Mouse (Mus musculus) neural tube, embryonic 13.5 days (tissue): ENCODE measurements around the gene Stfa1. TPM values are rescaled to one million over a fixed set of nuclear protein-coding genes. Genes with fewer than 3 reads are reported as not detected.
"Not testable (repeated sequence)": the region's sequence is repeated elsewhere in the genome, so short reads cannot be mapped to it uniquely, and the experiment has no call there.

Source experiments
- ATAC-seq: fragments of 200-750 bp; cut with Nextera tagmentation; 2 replicates; pipeline ENCODE4 v1.8.0; 2017; ENCODE audit warnings: low read depth, mild to moderate bottlenecking, moderate TSS enrichment, moderate library complexity
- H3K27ac ChIP-seq: fragments of 300-500 bp; sonication (generic); replicated peaks from 2 replicates; pipeline ENCODE4 v1.5.1; 2015; ENCODE audit warnings: moderate library complexity, mild to moderate bottlenecking, inconsistent platforms
- H3K27me3 ChIP-seq: fragments of 300-500 bp; sonication (generic); 2 replicates; pipeline ENCODE4 v1.6.1; 2015; ENCODE audit warnings: mild to moderate bottlenecking, inconsistent platforms
- H3K36me3 ChIP-seq: fragments of 300-500 bp; sonication (generic); 2 replicates; pipeline ENCODE4 v1.6.1; 2015; ENCODE audit warnings: mild to moderate bottlenecking, inconsistent platforms
- H3K4me1 ChIP-seq: fragments of 300-500 bp; sonication (generic); replicated peaks from 2 replicates; pipeline ENCODE4 v1.6.1; 2015; ENCODE audit warnings: inconsistent platforms
- H3K4me2 ChIP-seq: fragments of 300-500 bp; sonication (generic); 2 replicates; pipeline ENCODE4 v1.6.1; 2015; ENCODE audit warnings: inconsistent platforms, mild to moderate bottlenecking, moderate library complexity
- H3K4me3 ChIP-seq: fragments of 300-500 bp; sonication (generic); 2 replicates; pipeline ENCODE4 v1.5.1; 2015; ENCODE audit warnings: mild to moderate bottlenecking, inconsistent platforms
- H3K9ac ChIP-seq: fragments of 300-500 bp; sonication (generic); 2 replicates; pipeline ENCODE4 v1.6.1; 2015; ENCODE audit warnings: moderate library complexity, mild to moderate bottlenecking, inconsistent platforms
- H3K9me3 ChIP-seq: fragments of 300-500 bp; sonication (generic); 2 replicates; pipeline ENCODE4 v1.6.1; 2016; ENCODE audit warnings: inconsistent platforms
- WGBS: fragments of 180-500 bp; shearing (Covaris S2); methylation state at CpG from one replicate; pipeline ENCODE4 v1.1.7; 2015; 5-methylcytosine and 5-hydroxymethylcytosine counted together
- polyA plus RNA-seq: library from polyadenylated mRNA; unstranded; fragments of >200 nt; fragmentation: Nextera tagmentation; extraction: Ambion mirVana; gene quantifications from 2 replicates; pipeline ENCODE4 v1.2.1, GENCODE M21; 2015

Gene Stfa1
- 3.4 and 3.8 TPM in 2 replicates for polyA plus RNA-seq

- 91% methylated on average over 4 of the region's 4 CpGs for WGBS
- H3K4me3 ChIP-seq, ATAC-seq: not testable (repeated sequence)
Measured at GRCm38 (mm10) chr16:36276796-36277195, at the start of gene Stfa1. Gene Stfa1 (plus strand): TSS chr16:36276951.

GRCm38 (mm10) chr16:36260585-36260984 lies 16.2 kb upstream of the Stfa1 start:
- not testable (repeated sequence) for H3K27ac ChIP-seq, H3K4me1 ChIP-seq, H3K9ac ChIP-seq, H3K4me3 ChIP-seq, H3K36me3 ChIP-seq, H3K9me3 ChIP-seq, H3K27me3 ChIP-seq, H3K4me2 ChIP-seq, ATAC-seq

More at GRCm38 (mm10) chr16:36276796-36277195, at the start of gene Stfa1:
- H3K27ac ChIP-seq, H3K4me1 ChIP-seq, H3K9ac ChIP-seq, H3K27me3 ChIP-seq, H3K9me3 ChIP-seq, H3K36me3 ChIP-seq, H3K4me2 ChIP-seq: not testable (repeated sequence)

- no peaks in the 10 kb centered on the region for H3K27me3 ChIP-seq
- no peak overlapping the region for H3K9ac ChIP-seq
- no peak overlapping the region for H3K27ac ChIP-seq
- H3K36me3 ChIP-seq: no peaks in the 10 kb centered on the region
- no peaks in the 10 kb centered on the region for H3K4me1 ChIP-seq
- no peaks in the 10 kb centered on the region for H3K9me3 ChIP-seq
- no peak for ATAC-seq
- 87% methylated on average over 4 of the region's 4 CpGs for WGBS
- H3K4me3 ChIP-seq: no peak overlapping the region
- no peak overlapping the region for H3K4me2 ChIP-seq
Measured at GRCm38 (mm10) chr16:36289140-36289539, 12.4 kb downstream of the Stfa1 start.

- Histone ChIP-seq H3K36me3 (no peaks in the 10 kb centered on the region), H3K27ac (no peak overlapping the region), H3K4me3 (no peak overlapping the region), H3K27me3 (no peaks in the 10 kb centered on the region), H3K9me3 (no peaks in the 10 kb centered on the region), H3K9ac (no peak overlapping the region), H3K4me1 (no peaks in the 10 kb centered on the region), H3K4me2 (no peak overlapping the region)
- 87% methylated on average over 4 of the region's 4 CpGs for WGBS
- ATAC-seq: no peak
Measured at GRCm38 (mm10) chr16:36307631-36308030, 30.9 kb downstream of the Stfa1 start.

GRCm38 (mm10) chr16:36316111-36316510 lies 39.4 kb downstream of the Stfa1 start:
- H3K27me3 ChIP-seq, H3K4me3 ChIP-seq, H3K36me3 ChIP-seq, H3K9ac ChIP-seq, ATAC-seq, H3K27ac ChIP-seq, H3K9me3 ChIP-seq, H3K4me1 ChIP-seq, H3K4me2 ChIP-seq: not testable (repeated sequence)
- WGBS: 72% methylated on average over 6 of the region's 6 CpGs

DNA sequence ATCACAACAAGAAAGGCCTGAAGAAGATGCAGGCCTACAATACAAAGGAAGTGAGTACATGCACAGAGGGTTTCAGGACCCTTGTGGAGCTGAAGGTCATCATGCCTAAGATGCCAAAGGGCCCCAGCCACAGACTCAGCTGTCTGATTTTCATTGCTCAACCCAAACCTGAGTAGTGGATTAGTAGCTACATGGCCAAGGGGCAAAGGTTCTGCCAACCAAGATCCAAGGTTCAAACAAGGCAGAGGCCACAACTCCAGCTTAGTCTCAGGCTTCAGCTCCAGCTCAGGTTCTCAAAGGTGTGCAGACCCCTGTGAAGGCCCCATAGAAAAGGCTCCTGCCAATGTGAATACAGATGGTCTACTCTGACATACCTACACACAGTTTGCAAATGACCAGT lies 42.5 kb downstream of the Stfa1 start:
- Histone ChIP-seq H3K9me3 (no peaks in the 10 kb centered on the region), H3K9ac (no peak overlapping the region), H3K36me3 (no peaks in the 10 kb centered on the region), H3K27ac (no peak overlapping the region), H3K4me2 (no peak overlapping the region), H3K27me3 (no peaks in the 10 kb centered on the region), H3K4me1 (no peaks in the 10 kb centered on the region), H3K4me3 (no peak overlapping the region)
- ATAC-seq: no peak

DNA sequence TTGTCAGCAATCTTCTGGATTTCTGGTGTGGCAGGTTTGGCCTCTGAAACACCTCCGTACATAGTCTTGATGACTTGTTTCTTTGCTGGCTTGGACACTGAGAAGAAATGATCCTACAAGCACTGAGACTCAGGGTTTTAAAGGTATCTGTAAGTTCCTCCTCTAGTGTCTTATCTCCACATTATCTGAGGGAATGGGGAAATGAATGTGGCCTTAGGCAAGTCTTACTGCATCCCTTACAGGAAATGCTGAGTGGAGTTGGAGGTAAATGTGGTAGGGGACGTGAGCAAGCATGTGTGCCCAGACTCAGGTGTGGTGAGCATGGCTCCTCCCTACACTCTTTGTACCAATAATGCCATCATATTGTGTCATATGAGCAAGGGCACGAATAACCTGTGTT lies 57.5 kb downstream of the Stfa1 start, which contains the start of gene BC117090:
BC117090 (minus strand) TSS at position 101 of the 400 bp plus-strand sequence.
- 86% methylated on average over 3 of the region's 3 CpGs for WGBS
- H3K4me2 ChIP-seq: no peak within 1 kb of the TSS

More for the DNA sequence above, 57.5 kb downstream of the Stfa1 start, which contains the start of gene BC117090:
- Histone ChIP-seq H3K9ac (no peak within 1 kb of the TSS), H3K4me1 (no peaks in the 10 kb centered on the region), H3K27me3 (no peaks in the 10 kb centered on the region), H3K36me3 (no peaks in the 10 kb centered on the region), H3K27ac (no peak within 1 kb of the TSS), H3K4me3 (no peak within 1 kb of the TSS), H3K9me3 (no peaks in the 10 kb centered on the region)
- no peak for ATAC-seq

Other genes starting within 250 kb of the Stfa1 start
- 12.6 and 14.4 TPM in 2 replicates for gene Wdr5b, start 235.8 kb upstream of the Stfa1 start, polyA plus RNA-seq
- 166 and 181 TPM in 2 replicates for gene Fam162a, start 205.4 kb upstream of the Stfa1 start, polyA plus RNA-seq
- 41.7 and 46.5 TPM in 2 replicates for gene Ccdc58, start 205.3 kb upstream of the Stfa1 start, polyA plus RNA-seq
- not detected in 2 replicates for gene Csta1, start 145.7 kb upstream of the Stfa1 start, polyA plus RNA-seq
- 0.85 and 0.92 TPM in 2 replicates for gene Stfa2l1, start 120.1 kb upstream of the Stfa1 start, polyA plus RNA-seq
- gene Gm5483, start 92.7 kb upstream of the Stfa1 start, polyA plus RNA-seq: 1.5 and 1.7 TPM in 2 replicates
- not detected in 2 replicates for gene Gm5416, start 66.5 kb upstream of the Stfa1 start, polyA plus RNA-seq
- 0.96 TPM in 1 of 2 replicates, not detected in the other for gene 2010005H15Rik, start 55.5 kb upstream of the Stfa1 start, polyA plus RNA-seq
- gene BC117090, start 57.4 kb downstream of the Stfa1 start, polyA plus RNA-seq: not detected in 2 replicates
- gene BC100530, start 90.8 kb downstream of the Stfa1 start, polyA plus RNA-seq: 3.7 and 3.8 TPM in 2 replicates
- gene Stfa2, start 131.5 kb downstream of the Stfa1 start, polyA plus RNA-seq: 0.95 TPM in 1 of 2 replicates, not detected in the other
- 1.7 TPM in 1 of 2 replicates, not detected in the other for gene Stfa3, start 178.4 kb downstream of the Stfa1 start, polyA plus RNA-seq